25 mouse cellular contexts compared by ENCODE assay signal in genomic region chr5:96849232-96849631, GRCm38 (mm10).
"Had no signal": no experiment of that assay in that cellular context is flagged by ENCODE, and none has a peak within 500 bp of the region (broad histone marks: within the 10 kb centered on the region; RNA-seq: fewer than 3 reads in every experiment).

No protein-coding gene starts in this region.

- H3K9ac ChIP-seq: heart, embryonic 13.5 days; heart, embryonic 15.5 days; hindbrain, embryonic 13.5 days; hindbrain, embryonic 15.5 days; limb, embryonic 12.5 days; liver, embryonic 13.5 days; liver, embryonic 15.5 days; liver, postnatal 0 days had no signal

- H3K4me3 ChIP-seq: heart, adult 2 months; heart, embryonic 13.5 days; heart, embryonic 15.5 days; hindbrain, embryonic 13.5 days; hindbrain, embryonic 15.5 days; left cerebral cortex, adult 2 months; limb, embryonic 10.5 days; limb, embryonic 12.5 days; liver, embryonic 13.5 days; liver, embryonic 15.5 days had no signal

- H3K4me1 ChIP-seq: hindbrain, embryonic 13.5 days; hindbrain, embryonic 15.5 days; limb, embryonic 10.5 days; limb, embryonic 12.5 days; liver, embryonic 15.5 days had no signal

- H3K4me2 ChIP-seq: heart, embryonic 11.5 days; heart, embryonic 13.5 days; heart, embryonic 15.5 days; hindbrain, embryonic 13.5 days; hindbrain, embryonic 15.5 days; limb, embryonic 12.5 days; liver, embryonic 11.5 days; liver, embryonic 13.5 days; liver, embryonic 15.5 days had no signal

- H3K36me3 ChIP-seq: hindbrain, embryonic 13.5 days; hindbrain, embryonic 15.5 days; limb, embryonic 10.5 days; limb, embryonic 12.5 days; liver, embryonic 13.5 days; liver, embryonic 15.5 days had no signal

- H3K27me3 ChIP-seq: heart, embryonic 13.5 days; hindbrain, embryonic 13.5 days; hindbrain, embryonic 15.5 days; limb, embryonic 12.5 days; liver, embryonic 13.5 days; liver, embryonic 15.5 days had no signal

- ATAC-seq: hindbrain, postnatal 0 days; intestine, embryonic 16.5 days; liver, postnatal 0 days had no signal

- H3K9me3 ChIP-seq: heart, embryonic 13.5 days; heart, embryonic 15.5 days; hindbrain, embryonic 13.5 days; hindbrain, embryonic 15.5 days; limb, embryonic 10.5 days; liver, embryonic 13.5 days; liver, embryonic 15.5 days had no signal

- DNase-seq: gastrocnemius, postnatal 14 days; gastrocnemius, postnatal 36 days; heart, adult 2 months; heart, postnatal 14 days; heart, postnatal 36 days; kidney, adult 11 months; kidney, adult 9 months; kidney, postnatal 10 days; kidney, postnatal 36 days; layer of hippocampus, adult 9-11 months; liver; liver, embryonic 13.5 days; liver, postnatal 0 days had no signal

- H3K27ac ChIP-seq: heart, adult 2 months; heart, embryonic 13.5 days; heart, embryonic 15.5 days; hindbrain, embryonic 13.5 days; hindbrain, embryonic 15.5 days; hindbrain, postnatal 0 days; left cerebral cortex, adult 2 months; limb, embryonic 10.5 days; limb, embryonic 12.5 days; liver, embryonic 13.5 days; liver, embryonic 15.5 days had no signal
